Mouse (Mus musculus) cerebellum, postnatal 36 days (tissue): ENCODE data around the gene 1110012L19Rik.
"Not testable (repeated sequence)": the region's sequence is repeated elsewhere in the genome, so short reads cannot be mapped to it uniquely, and the experiment has no call there.

Experiments
- DNase-seq, 2 experiments: peaks; one replicate each; pipeline ENCODE4 v3.0.0; 2021 to 2022; ENCODE audit warnings: mixed read lengths in 2 of 2

Gene 1110012L19Rik

DNA sequence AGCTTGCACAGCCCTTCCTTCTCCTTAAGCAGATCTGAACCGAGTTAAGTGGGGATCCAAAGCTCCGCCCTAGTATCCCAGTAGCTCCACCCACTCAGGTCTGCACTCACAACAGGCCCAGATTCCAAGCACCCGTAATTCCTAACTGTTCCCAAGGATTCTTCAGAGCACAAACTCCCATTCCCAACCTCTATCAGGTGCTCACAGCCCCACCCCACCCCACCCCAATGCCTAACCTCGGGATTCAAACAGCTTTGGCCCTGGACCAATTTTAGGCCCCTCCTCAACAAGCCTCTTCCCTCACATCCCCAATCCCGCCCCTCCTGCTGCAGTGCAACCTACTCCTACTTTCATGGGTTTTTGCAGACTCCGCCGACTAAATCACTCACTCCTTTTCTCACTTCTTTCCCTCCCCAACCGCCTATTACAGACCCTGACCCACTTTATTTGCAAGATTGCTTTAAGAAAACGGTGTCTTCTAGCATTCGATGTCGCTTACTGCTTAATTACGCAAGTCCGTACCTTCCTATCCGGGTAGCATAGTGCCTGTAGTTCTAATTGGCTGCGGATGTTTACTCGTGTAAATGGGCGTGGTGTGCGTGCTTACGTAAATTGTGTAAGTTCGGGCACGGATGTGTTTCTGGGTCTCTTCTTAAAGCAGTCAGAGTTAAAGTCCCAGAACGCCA, at the start of gene 1110012L19Rik:
TSS of gene 1110012L19Rik (plus strand) at position 602 of the 686 bp plus-strand sequence.
- DNase-seq, result peak; percentile 60 to 75

- no peak for DNase-seq
Measured at GRCm38 (mm10) chrX:70362985-70363384, 22.7 kb upstream of the 1110012L19Rik start.

DNA sequence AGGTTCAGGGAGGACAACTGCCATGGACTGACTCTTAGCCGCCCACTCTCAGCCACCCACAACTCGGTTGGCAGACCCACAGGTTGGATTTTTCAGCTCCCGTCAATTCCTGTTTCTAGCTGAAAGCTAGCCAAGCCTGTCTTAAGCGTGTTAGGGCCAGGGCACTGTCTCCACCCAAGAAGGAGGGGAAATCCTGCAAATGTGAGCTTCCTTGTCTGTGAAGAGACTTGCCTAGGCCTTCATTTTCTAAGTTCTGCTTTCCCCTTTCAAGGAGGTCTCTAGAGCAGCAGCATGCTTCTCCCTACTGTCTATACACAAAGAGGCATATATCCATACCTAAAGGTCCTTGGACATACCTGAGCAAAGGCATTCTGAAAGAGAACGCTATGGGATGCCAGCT, 22.2 kb upstream of the 1110012L19Rik start:
- peak in 1 of 2 experiments; percentile 5 for DNase-seq

- no peak for DNase-seq
Measured at GRCm38 (mm10) chrX:70364202-70364601, 21.5 kb upstream of the 1110012L19Rik start.

GRCm38 (mm10) chrX:70364661-70365613, 20.7 kb upstream of the 1110012L19Rik start, which contains the start of gene Ids:
Gene Ids (minus strand): TSS chrX:70365084.
- DNase-seq, result peak; percentile 79 to 87

DNA sequence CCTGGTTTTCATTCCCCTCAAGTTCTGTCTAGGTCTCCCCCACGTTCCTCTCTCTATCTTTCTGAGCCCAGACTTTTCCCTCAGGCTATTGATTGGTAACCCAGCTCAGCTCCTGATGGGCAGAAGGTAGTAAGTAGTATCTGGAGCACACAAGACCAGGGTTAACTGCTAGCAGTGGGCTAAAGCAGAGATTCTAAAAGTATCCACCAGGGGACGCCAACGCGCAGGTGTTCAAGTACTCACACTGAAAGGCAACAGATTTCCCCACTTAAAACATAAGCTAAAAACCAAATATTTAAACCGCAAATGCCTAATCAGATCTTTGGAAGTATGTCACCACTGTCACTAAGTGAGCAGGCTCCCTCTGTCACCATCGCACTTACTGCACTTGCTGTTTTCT, 15.9 kb upstream of the 1110012L19Rik start:
- not testable (repeated sequence) for DNase-seq

GRCm38 (mm10) chrX:70374469-70375110, 11.1 kb upstream of the 1110012L19Rik start:
- DNase-seq, result peak in 1 of 2 experiments; percentile 7

DNA sequence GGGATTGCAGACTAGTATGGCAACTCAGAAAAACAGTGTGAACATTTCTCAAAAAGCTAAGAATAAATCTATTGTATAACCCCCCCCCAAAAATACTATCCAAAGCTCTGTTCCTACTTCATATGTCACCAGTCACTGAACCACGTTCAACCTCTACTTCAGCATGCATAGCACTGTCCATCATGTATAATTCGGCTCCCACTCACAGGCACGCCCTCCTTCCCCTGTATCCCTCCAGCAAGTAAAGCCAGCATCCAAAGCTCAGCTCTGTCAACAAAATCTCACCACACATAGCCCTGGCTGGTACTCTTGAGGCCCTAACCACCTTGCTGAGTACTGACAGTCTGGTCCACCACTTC, 781 bp upstream of the 1110012L19Rik start:
- no peak for DNase-seq

DNA sequence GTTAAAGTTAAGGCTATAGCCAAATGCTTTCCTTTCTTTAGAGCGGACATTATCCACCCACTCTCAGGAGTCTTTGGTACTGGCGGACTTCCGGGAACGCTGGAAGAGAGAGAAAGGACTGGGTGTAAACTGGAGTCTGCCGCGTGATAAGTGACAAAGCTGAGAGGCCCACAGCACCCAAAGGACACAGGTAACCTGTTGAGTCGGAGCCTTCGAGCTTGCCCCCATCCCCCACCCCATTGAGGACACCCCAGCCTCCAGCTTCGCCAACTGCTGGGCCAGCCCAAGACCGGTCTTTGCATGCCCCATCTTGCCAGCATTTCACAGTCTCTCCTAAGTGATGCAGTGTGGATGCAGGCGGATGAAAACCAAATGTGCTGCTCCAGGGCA, 280 bp downstream of the 1110012L19Rik start:
- peak in 1 of 2 experiments; percentile 18 for DNase-seq

GRCm38 (mm10) chrX:70392636-70393035, 7.0 kb downstream of the 1110012L19Rik start:
- DNase-seq, result not testable (repeated sequence)

GRCm38 (mm10) chrX:70425473-70425872, 39.8 kb downstream of the 1110012L19Rik start:
- DNase-seq, result not testable (repeated sequence)
